Mouse (Mus musculus) neutrophil, adult 65 days (primary cell): Measurements from ENCODE around the gene Dennd4a. TPM values are rescaled to one million over a fixed set of nuclear protein-coding genes. Genes with fewer than 3 reads are reported as not detected.

Source experiments
- total RNA-seq: library from RNA; stranded (reverse); gene quantifications from 2 replicates; pipeline ENCODE4 v1.2.4, GENCODE M21; 2023

Gene Dennd4a
- total RNA-seq = 192 and 289 TPM in 2 replicates

DNA sequence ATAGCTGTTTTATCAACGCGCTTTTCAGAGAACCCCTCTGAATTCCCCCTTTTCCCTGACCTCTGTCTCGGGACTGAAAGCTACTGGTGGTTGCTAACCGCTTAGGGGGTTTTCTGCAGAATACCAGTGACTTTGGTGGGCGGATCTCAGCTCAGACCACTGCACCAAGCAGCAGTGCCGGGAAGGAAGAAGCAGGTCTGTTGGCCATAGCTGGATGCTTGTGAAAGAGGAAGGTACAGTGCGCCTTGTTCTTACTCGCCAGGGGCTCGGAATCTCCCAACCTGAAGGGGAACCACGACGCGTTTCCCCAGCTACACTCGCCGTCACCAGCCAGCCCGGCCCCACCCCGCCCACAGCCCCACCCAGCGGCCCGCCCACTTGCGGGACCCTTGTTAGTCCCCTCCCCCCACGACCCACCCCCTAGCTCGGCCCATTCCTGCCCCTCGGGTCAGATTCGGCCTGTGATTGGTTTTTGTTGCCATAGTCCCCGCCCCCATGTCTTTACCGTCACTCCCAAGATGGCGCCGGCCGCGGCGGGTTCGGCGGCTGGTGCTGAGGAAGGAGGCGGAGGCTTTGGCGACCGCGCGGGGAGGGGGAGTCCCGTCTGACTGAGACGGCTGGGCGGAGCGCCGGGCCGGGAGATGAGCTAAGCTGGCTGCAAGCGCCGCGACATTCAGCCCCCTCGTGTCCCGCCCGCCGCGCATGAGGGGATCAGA lies at the start of gene Dennd4a:
TSS of gene Dennd4a (plus strand) at position 519 of the 716 bp plus-strand sequence.

DNA sequence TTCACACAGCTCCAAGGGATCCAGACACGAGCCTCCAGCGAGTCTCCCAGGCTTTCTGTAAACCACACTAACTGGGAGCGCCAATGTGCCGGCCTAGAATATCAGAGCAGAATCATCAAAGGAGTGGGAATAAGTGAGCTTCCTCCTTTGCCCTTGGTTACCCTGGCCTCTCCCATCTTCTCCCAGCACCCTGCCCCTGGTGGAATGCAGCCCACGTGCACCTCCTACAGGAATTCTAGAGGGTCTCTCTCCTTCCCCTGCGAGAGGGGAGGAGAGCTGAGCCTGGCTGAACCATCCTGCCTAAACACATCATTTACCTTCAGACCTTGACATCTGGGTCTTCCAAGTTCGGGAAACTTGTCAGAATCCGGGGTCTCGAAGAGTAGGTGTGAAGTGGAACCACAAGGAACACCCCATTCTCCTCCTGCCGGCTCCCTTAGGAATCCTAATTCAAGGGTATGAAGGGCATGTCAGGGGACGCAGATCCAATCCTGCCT lies 140.1 kb downstream of the Dennd4a start, which contains the start of gene Slc24a1:
TSS of gene Slc24a1 (minus strand) at position 447 of the 497 bp plus-strand sequence.

DNA sequence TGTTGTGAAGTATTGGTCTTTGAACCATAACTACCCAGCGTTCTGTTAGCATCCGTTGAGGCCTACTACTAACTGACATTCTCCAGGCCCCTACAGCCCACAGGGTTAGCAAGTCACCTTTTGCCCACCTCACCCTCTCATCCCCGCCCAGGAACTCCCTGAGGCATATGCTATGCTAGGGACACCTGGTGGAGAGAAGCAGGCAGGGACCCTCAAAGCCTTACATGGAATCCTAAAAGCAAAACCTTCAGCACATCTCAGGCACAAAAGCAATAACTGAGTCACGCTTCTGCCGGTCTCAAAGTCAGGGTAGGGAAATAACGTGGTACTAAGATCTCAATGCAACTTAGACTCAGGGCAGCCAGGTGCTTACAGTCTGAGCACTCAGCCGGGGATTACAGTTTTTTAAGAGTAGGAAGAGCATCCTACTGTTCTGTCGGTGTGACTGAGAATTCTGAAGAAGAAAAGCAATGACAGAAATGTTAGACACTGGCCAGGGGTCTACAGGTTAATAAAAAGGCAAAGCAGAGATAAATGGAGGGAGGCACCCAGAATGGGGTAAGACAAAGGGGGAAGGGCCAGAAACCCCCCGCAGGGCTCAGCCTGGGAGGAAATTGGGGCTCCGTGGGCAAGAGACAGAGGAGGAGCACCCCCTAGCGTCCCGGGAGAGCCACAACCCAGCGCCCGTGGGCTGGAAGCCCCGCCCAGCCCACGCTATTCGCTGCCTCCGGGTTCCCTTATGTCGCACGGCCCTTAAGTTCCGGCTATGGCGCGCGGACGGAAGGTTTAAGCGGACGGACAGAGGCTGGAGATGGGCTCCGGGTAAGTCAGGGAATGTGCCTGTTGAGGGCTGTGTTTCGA lies 149.2 kb downstream of the Dennd4a start, which contains the start of gene Ints14:
TSS of gene Ints14 (plus strand) at position 789 of the 861 bp plus-strand sequence.

Other genes starting within 250 kb of the Dennd4a start
- 269 TPM in 2 replicates for gene Rab11a, start 73.6 kb upstream of the Dennd4a start, total RNA-seq
- not detected in 2 replicates for gene Slc24a1, start 140.3 kb downstream of the Dennd4a start, total RNA-seq
- gene Ints14, start 149.6 kb downstream of the Dennd4a start, total RNA-seq = 15.9 and 17.9 TPM in 2 replicates
- gene Hacd3, start 210.4 kb downstream of the Dennd4a start, total RNA-seq = 3.5 and 5.0 TPM in 2 replicates
- gene Dpp8, start 221.1 kb downstream of the Dennd4a start, total RNA-seq = 55.7 and 77.8 TPM in 2 replicates